Mouse (Mus musculus) retina, postnatal 7 days (tissue): ENCODE data around the gene Prss41.

ENCODE experiments used
- DNase-seq: peaks from one replicate; pipeline ENCODE4 v3.0.0-alpha.2; 2012; ENCODE audit warnings: low read depth, low spot score

Gene Prss41

GRCm38 (mm10) chr17:23828271-23829001, 15.5 kb downstream of the Prss41 start:
- DNase-seq: no peak

- no peak for DNase-seq
These were observed 18.4 kb downstream of the Prss41 start for GRCm38 (mm10) chr17:23825591-23825990.

- DNase-seq: no peak
These were observed 20.4 kb downstream of the Prss41 start for GRCm38 (mm10) chr17:23823614-23824013.

GRCm38 (mm10) chr17:23823018-23823417, 21.0 kb downstream of the Prss41 start:
- DNase-seq: no peak

- no peak for DNase-seq
These were observed 21.9 kb downstream of the Prss41 start for GRCm38 (mm10) chr17:23822094-23822493.

- no peak for DNase-seq
These were observed 23.2 kb downstream of the Prss41 start for GRCm38 (mm10) chr17:23820731-23821130.

- DNase-seq: no peak
These were observed 24.7 kb downstream of the Prss41 start for GRCm38 (mm10) chr17:23819235-23819634.

- no peak for DNase-seq
These were observed 25.4 kb downstream of the Prss41 start for GRCm38 (mm10) chr17:23818579-23818978.

GRCm38 (mm10) chr17:23815641-23816040, 28.3 kb downstream of the Prss41 start:
- DNase-seq: no peak

- DNase-seq: no peak
These were observed 36.1 kb downstream of the Prss41 start for GRCm38 (mm10) chr17:23807918-23808317.

GRCm38 (mm10) chr17:23806867-23807266, 37.1 kb downstream of the Prss41 start:
- DNase-seq: no peak

- DNase-seq: no peak
These were observed 39.4 kb downstream of the Prss41 start for GRCm38 (mm10) chr17:23804426-23805085.

- peak; percentile 84 for DNase-seq
These were observed 40.5 kb downstream of the Prss41 start for GRCm38 (mm10) chr17:23803366-23804041.

- peak; percentile 98 for DNase-seq
These were observed 41.1 kb downstream of the Prss41 start for GRCm38 (mm10) chr17:23802746-23803365.

- no peak for DNase-seq
These were observed 42.3 kb downstream of the Prss41 start for GRCm38 (mm10) chr17:23801627-23802026.

GRCm38 (mm10) chr17:23797316-23797715, 46.7 kb downstream of the Prss41 start:
- no peak for DNase-seq

- no peak for DNase-seq
These were observed 48.6 kb downstream of the Prss41 start for GRCm38 (mm10) chr17:23795323-23795722.

GRCm38 (mm10) chr17:23791079-23791357, 53.0 kb downstream of the Prss41 start:
- no peak for DNase-seq

GRCm38 (mm10) chr17:23790269-23791078, 53.5 kb downstream of the Prss41 start, which contains the start of gene Srrm2:
TSS of gene Srrm2 (plus strand) at chr17:23790532.
- DNase-seq: no peak

- DNase-seq: no peak
These were observed 54.2 kb downstream of the Prss41 start for GRCm38 (mm10) chr17:23789749-23790268.

- DNase-seq: no peak
These were observed 55.0 kb downstream of the Prss41 start for GRCm38 (mm10) chr17:23788973-23789372.
